Mouse (Mus musculus) spleen, adult 2 months (tissue): Measurements from ENCODE around the gene Vax1.

Experiments used
- CTCF ChIP-seq: fragments of 200-500 bp; IDR thresholded peaks from 2 replicates; pipeline ENCODE4 v1.5.1; 2011; ENCODE audit warnings: mild to moderate bottlenecking, inconsistent platforms; ENCODE audit not compliant: insufficient read depth, insufficient read length, insufficient replicate concordance; ENCODE audit errors: extremely low read depth
- POLR2A ChIP-seq: fragments of 200-500 bp; IDR thresholded peaks from 2 replicates; pipeline ENCODE4 v1.6.1; 2011; ENCODE audit warnings: low read depth, low read length, inconsistent platforms

- TF ChIP-seq POLR2A (no peak), CTCF (no peak)
Measured at GRCm38 (mm10) chr19:59216891-59217290, 47.0 kb upstream of the Vax1 start.
